Mouse (Mus musculus) megakaryocyte, embryonic 14.5 days (primary cell): ENCODE results near the gene Thpo.

Experiments
- FLI1 ChIP-seq: IDR thresholded peaks from 2 replicates; pipeline ENCODE4 v1.6.1; 2012; ENCODE audit warnings: low read length, inconsistent platforms, mixed read lengths
- GATA1 ChIP-seq: IDR thresholded peaks from 3 replicates; pipeline ENCODE4 v1.6.1; 2012; ENCODE audit warnings: mixed read lengths, low read length, inconsistent platforms, borderline replicate concordance

GRCm38 (mm10) chr16:20736168-20736567, 1.9 kb upstream of the Thpo start:
- TF ChIP-seq FLI1 (no peak), GATA1 (no peak)
